Mouse (Mus musculus) urinary bladder, postnatal 4 days (tissue): ENCODE results near the gene Slc16a14.

Experiments
- DNase-seq, 2 experiments: peaks; one replicate each; pipeline ENCODE4 v3.0.0; 2021 to 2022; ENCODE audit warnings: low spot score in 2 of 2

Slc16a14 gene

GRCm38 (mm10) chr1:84910177-84910804, 24.6 kb downstream of the Slc16a14 start:
- no peak for DNase-seq

DNA sequence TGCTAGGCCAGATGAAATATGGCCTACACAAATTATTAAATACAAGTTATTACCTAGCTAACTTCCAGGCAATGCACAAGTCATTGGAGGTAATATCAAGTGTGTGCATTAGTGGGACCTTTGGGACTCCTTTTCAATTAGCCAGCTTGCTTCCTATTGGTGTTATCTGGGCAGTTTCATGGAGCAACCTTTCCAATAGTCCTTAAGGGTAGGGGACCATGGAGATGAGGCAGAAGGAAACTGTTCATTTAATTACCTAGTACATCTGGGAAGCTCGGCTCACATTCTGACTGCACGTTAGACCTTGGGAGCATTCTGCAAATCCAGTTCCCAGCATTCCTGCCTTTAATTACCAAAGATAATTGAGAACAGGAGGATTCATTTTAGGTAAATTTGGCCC, 30.5 kb downstream of the Slc16a14 start:
- no peak for DNase-seq

- DNase-seq, result no peak
Observed at GRCm38 (mm10) chr1:84899156-84899555, 35.8 kb downstream of the Slc16a14 start.

- no peak for DNase-seq
Observed at GRCm38 (mm10) chr1:84897364-84897763, 37.6 kb downstream of the Slc16a14 start.

GRCm38 (mm10) chr1:84891746-84892145, 43.2 kb downstream of the Slc16a14 start:
- DNase-seq, result no peak

DNA sequence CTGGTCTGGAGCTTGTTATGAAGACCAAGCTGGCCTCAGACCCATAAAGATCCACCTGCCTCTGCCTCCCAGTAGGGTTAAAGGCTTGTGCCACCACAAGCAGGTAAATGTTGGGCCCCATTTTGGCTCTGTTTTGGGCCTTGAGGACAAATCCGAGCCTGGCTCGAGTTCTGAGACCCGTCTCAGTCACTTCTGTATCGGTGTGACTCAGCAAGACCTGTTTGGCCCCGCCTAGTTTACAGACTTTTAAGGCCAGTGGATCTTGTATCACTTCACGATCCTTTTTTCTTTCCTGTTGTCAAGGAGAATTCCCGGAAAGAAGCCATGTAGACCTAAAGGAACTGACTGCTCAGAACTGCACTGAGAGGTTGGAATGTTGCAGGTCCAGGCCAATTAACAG, 44.4 kb downstream of the Slc16a14 start:
- DNase-seq, result no peak

DNA sequence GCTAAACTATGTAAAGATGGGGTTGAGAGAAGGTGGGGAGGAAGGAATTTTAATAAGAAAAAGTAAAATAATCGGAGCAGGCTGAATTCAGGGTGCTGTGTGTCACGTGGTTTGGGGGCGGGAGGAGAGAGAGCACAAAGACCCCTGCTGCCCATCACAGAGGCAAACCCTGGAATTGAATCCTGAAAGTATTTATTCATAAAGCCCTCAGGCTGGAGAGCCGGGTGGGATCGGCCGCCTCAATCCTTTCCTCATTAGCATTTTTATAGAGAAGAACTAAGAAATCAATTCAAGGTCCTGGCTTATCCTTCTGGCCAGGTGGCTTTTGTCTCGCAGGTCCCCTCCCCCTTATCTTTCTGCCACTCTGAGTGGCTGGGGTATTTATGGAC, 44.9 kb downstream of the Slc16a14 start:
- DNase-seq, result no peak

- DNase-seq, result no peak
Observed at GRCm38 (mm10) chr1:84889330-84890004, 45.5 kb downstream of the Slc16a14 start.

GRCm38 (mm10) chr1:84885921-84886320, 49.0 kb downstream of the Slc16a14 start:
- no peak for DNase-seq

- DNase-seq, result no peak
Observed at GRCm38 (mm10) chr1:84885174-84885573, 49.8 kb downstream of the Slc16a14 start.

GRCm38 (mm10) chr1:84883889-84884288, 51.0 kb downstream of the Slc16a14 start:
- DNase-seq, result no peak

DNA sequence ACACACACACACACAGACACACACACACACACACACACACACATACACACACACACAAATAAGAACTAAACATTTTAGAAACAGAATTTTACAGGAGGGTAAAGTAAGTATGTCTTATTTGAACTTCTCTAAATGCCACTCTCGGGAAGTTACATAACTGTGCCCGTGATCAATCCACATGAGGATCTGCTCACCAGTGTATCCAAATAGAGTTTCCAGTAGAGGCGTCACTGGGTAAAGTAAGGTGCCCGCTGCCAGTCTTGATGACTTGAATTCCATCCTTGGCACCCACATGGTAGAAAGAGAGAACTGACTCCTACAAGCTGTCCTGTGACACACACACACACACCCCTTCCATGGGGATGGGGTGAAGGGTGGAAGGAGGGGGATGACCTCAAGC, 52.0 kb downstream of the Slc16a14 start:
- no peak for DNase-seq

GRCm38 (mm10) chr1:84882066-84882532, 52.8 kb downstream of the Slc16a14 start:
- DNase-seq, result no peak

- DNase-seq, result no peak
Observed at GRCm38 (mm10) chr1:84881248-84882065, 53.5 kb downstream of the Slc16a14 start.

DNA sequence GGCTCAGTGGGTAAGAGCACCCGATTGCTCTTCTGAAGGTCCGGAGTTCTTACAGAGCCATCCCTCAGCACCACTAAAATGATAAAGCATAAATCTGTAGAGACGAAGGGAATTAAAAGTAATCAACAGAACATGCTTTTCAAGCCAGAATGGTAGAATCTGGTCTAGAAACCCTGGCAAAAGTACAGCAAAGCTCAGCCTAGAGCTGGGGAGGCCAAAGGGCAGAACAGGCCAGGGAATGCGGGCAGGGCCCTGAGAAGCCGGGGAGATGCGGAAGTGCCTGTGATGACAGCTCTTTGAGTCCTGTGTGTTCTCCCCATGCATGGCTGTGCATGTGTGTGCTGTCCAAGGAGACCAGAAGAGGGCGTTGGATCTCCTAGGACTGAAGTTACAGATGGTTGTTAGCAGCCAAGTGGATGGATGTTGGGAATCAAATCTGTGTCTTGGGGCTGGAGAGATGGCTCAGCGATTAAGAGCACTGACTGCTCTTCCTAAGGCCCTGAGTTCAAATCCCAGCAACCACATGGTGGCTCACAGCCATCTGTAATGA, 55.3 kb downstream of the Slc16a14 start:
- no peak for DNase-seq

- no peak for DNase-seq
Observed at GRCm38 (mm10) chr1:84877590-84877989, 57.3 kb downstream of the Slc16a14 start.

GRCm38 (mm10) chr1:84872939-84873338, 62.0 kb downstream of the Slc16a14 start:
- DNase-seq, result no peak

- DNase-seq, result no peak
Observed at GRCm38 (mm10) chr1:84872105-84872504, 62.8 kb downstream of the Slc16a14 start.

- no peak for DNase-seq
Observed at GRCm38 (mm10) chr1:84871131-84871530, 63.8 kb downstream of the Slc16a14 start.

DNA sequence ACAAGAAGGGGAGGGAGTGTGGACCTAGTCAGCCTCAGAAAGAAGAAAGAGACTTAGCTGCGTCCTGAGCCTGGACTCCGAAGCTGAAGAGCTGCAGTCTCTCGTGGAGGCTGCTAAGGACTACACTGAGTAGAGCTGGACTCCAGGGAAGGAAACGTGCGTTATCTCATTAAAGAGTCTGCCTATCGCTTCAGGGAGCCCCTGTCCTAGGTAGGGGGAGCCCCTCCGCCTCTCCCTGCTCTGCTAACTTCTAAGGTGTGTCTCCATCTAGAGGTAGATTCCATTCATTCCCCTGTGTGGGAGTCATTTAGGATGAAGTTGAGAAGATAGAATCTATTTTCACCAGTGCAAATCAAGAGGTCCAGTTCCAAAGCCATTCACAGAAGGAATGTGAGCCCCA, 65.4 kb downstream of the Slc16a14 start:
- DNase-seq, result no peak

GRCm38 (mm10) chr1:84868841-84869240, 66.1 kb downstream of the Slc16a14 start:
- no peak for DNase-seq

DNA sequence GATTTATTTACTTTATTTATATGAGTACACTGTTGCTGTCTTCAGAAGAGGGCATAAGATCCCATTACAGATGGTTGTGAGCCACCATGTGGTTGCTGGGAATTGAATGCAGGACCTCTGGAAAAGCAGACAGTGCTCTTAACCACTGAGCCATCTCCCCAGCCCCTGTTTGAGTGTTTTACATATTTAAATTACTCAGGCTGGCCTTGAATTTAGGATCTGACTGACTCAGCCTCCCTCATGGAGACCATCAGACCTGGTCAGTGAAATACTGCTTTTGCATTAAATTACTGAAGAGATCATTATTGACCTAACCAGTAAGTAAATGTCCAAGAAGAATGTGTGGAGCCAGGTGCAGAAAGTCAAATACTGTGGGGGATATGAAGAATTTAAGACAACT, 66.6 kb downstream of the Slc16a14 start:
- DNase-seq, result no peak
